Mouse (Mus musculus) liver, adult 2 months (tissue): Measurements from ENCODE around the gene Tubgcp2. TPM values are rescaled to one million over a fixed set of nuclear protein-coding genes. Genes with fewer than 3 reads are reported as not detected.
A peak's percentile ranks its signal among the peaks of the same experiment; 100 is the strongest.

Experiments used
- DNase-seq: peaks from one replicate; pipeline ENCODE4 v3.0.0-alpha.2; 2011; ENCODE audit warnings: low read depth, low spot score; ENCODE audit errors: extremely low read depth
- H3K27ac ChIP-seq: fragments of 200-500 bp; replicated peaks from 2 replicates; pipeline ENCODE4 v1.5.1; 2012; ENCODE audit warnings: low read depth, mild to moderate bottlenecking, control low read depth, inconsistent platforms, low read length; ENCODE audit not compliant: insufficient read depth
- H3K27me3 ChIP-seq: fragments of 200-500 bp; 2 replicates; pipeline ENCODE4 v1.6.1; 2012; ENCODE audit warnings: mild to moderate bottlenecking, moderate library complexity, low read length, inconsistent platforms; ENCODE audit not compliant: control insufficient read depth, insufficient read depth
- H3K36me3 ChIP-seq: fragments of 200-500 bp; 2 replicates; pipeline ENCODE4 v1.6.1; 2012; ENCODE audit warnings: low read length, inconsistent platforms; ENCODE audit not compliant: control insufficient read depth, insufficient read depth
- H3K4me1 ChIP-seq: fragments of 200-500 bp; 2 replicates; pipeline ENCODE4 v1.6.1; 2011; ENCODE audit warnings: low read length; ENCODE audit not compliant: control insufficient read depth, insufficient read depth
- H3K4me3 ChIP-seq: fragments of 200-500 bp; 2 replicates; pipeline ENCODE4 v1.5.1; 2011; ENCODE audit warnings: low read depth, mild to moderate bottlenecking, control low read depth, low read length, moderate library complexity; ENCODE audit not compliant: insufficient read depth
- H3K79me2 ChIP-seq: fragments of 200-500 bp; 2 replicates; pipeline ENCODE4 v1.6.1; 2012; ENCODE audit warnings: inconsistent platforms, mild to moderate bottlenecking, low read length, moderate library complexity; ENCODE audit not compliant: control insufficient read depth, insufficient read depth
- H3K9ac ChIP-seq: fragments of 200-500 bp; 2 replicates; pipeline ENCODE4 v1.6.1; 2012; ENCODE audit warnings: low read depth, mild to moderate bottlenecking, control low read depth, inconsistent platforms, low read length
- CTCF ChIP-seq: fragments of 200-500 bp; IDR thresholded peaks from 2 replicates; pipeline ENCODE4 v1.5.1; 2011; ENCODE audit warnings: low read depth, low read length, control low read depth
- POLR2A ChIP-seq: fragments of 200-500 bp; IDR thresholded peaks from 2 replicates; pipeline ENCODE4 v1.6.1; 2011; ENCODE audit warnings: low read length, control low read depth; ENCODE audit not compliant: insufficient read depth; ENCODE audit errors: extremely low read depth
- WGBS: fragments of 180-500 bp; shearing (Covaris S2); methylation state at CpG from one replicate; pipeline ENCODE4 v1.1.7; 2018; 5-methylcytosine and 5-hydroxymethylcytosine counted together
- polyA plus RNA-seq: library from polyadenylated mRNA; depleted of rRNA; stranded (reverse); fragments of >200 nt; gene quantifications from 2 replicates; pipeline ENCODE4 v1.2.3, GENCODE M21; 2012
- total RNA-seq: library from RNA; depleted of rRNA; stranded (reverse); fragments of >200 nt; gene quantifications from 2 replicates; pipeline ENCODE4 v1.2.3, GENCODE M21; 2014

The Tubgcp2 gene
- total and polyA plus RNA-seq, 2 experiments: 11.8 to 12.4 TPM

DNA sequence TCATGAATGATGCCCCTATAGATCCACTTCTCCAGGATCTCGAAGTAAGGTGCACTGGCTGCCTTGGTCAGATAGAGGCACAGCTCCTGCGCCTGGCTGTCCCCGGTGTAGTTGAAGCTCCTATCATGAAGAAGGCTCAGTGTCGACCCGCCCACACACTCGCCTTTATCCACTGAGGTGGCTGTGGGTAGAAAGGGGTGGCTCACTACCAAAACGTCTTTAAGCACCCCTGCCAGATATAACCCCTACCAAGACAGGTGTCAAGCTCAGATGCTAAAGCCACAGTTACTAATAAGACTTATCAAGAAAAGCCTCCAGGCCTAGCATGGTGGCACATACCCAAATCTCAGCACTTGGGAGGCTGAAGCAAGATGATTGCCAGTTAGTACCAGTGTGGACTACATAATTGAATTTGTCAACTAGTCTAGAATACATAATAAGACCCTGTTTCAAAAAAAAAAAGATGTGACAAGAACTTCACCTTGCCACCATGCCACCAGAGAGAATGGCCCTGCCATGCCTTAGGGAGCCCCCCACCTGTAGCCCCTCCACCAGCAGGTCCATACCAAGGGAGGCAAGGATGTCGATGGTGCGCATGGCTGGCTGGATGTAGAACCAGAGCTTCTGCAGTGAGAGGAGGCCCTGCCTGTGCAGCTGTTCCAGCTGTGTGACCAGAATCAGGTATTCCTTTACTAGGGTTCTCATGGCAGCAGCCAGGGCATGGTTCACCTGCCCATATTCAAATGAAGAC, 29.4 kb downstream of the Tubgcp2 start:
- no peaks in the 10 kb centered on the region for H3K4me1 ChIP-seq
- no peak overlapping the region for H3K27ac ChIP-seq
- no peak overlapping the region for H3K9ac ChIP-seq
- no peaks in the 10 kb centered on the region for H3K27me3 ChIP-seq
- no peak overlapping the region for H3K4me3 ChIP-seq
- no peak for TF ChIP-seq CTCF
- TF ChIP-seq POLR2A: no peak
- peaks cover 3% of the 10 kb centered on the region; the same call in 1 of the 2 replicates for H3K36me3 ChIP-seq
- no peaks in the 10 kb centered on the region for H3K79me2 ChIP-seq
- 97% methylated on average over 9 of the region's 9 CpGs for WGBS
- DNase-seq: no peak

DNA sequence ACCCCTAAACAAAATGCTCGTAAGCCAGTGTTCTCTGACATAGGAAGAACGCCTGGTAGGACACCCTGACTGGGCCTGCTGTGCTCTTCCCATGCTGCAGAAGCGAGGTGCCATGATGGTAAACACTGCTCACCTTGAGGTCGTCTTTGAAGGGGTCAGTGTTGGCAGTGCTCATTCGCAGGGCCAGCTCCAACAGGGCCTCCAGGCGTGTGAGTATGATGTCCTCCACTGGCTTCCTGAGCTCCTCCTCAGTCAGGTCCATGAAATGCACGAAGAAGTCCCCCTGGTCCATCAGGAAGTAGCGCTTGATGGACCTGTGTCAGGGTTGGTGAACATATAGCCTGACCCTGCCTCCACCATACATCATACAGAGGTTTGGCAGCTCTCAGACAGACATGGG, 31.8 kb downstream of the Tubgcp2 start:
- H3K9ac ChIP-seq: no peak overlapping the region
- H3K36me3 ChIP-seq: peaks cover 8% of the 10 kb centered on the region; the same call in 1 of the 2 replicates
- DNase-seq: no peak
- H3K27ac ChIP-seq: no peak overlapping the region
- no peak for TF ChIP-seq CTCF
- TF ChIP-seq POLR2A: no peak
- H3K4me1 ChIP-seq: peaks cover 2% of the 10 kb centered on the region; the same call in 1 of the 2 replicates
- 95% methylated on average over 8 of the region's 8 CpGs for WGBS
- no peak overlapping the region for H3K4me3 ChIP-seq
- no peaks in the 10 kb centered on the region for H3K79me2 ChIP-seq
- H3K27me3 ChIP-seq: no peaks in the 10 kb centered on the region

DNA sequence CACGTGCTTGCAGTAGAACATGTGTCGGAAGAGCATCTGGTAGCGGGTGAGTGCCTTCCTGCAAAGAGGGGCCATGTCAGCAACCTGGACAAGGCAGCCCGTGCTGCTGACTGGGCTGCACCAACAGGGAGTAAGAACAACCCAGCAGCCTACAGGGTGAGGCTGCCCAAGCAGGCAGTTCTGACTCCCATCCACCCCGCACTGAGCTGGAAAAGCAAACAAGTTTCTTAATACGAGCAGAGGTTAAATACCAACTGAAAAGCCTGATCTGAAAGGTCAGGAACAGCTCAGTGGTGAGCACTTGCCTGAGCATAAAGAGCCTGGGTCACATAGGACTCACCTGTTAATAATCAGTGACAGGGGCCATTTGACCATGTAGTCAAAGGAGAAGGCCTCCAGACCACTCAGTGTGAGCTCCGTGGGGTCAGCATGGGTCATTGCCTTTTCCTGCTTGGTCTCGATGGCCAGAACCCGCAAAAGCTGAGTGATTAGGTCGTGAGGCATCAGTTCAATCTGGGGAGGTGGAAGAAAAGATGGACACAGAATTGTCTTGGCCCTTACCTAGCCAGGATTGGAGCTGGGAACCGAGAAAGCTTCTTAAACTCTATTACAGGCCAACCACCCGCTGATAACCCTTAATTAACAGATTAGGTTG, 35.3 kb downstream of the Tubgcp2 start:
- peak; percentile 75 for DNase-seq
- Histone ChIP-seq H3K27me3 (no peaks in the 10 kb centered on the region), H3K36me3 (peaks cover 18% of the 10 kb centered on the region; the same call in 1 of the 2 replicates), H3K27ac (no peak overlapping the region), H3K4me1 (peaks cover 2% of the 10 kb centered on the region; the same call in 1 of the 2 replicates), H3K4me3 (no peak overlapping the region), H3K9ac (no peak overlapping the region), H3K79me2 (no peaks in the 10 kb centered on the region)
- WGBS: 48% methylated on average over 12 of the region's 12 CpGs
- TF ChIP-seq POLR2A (no peak), CTCF (no peak)

DNA sequence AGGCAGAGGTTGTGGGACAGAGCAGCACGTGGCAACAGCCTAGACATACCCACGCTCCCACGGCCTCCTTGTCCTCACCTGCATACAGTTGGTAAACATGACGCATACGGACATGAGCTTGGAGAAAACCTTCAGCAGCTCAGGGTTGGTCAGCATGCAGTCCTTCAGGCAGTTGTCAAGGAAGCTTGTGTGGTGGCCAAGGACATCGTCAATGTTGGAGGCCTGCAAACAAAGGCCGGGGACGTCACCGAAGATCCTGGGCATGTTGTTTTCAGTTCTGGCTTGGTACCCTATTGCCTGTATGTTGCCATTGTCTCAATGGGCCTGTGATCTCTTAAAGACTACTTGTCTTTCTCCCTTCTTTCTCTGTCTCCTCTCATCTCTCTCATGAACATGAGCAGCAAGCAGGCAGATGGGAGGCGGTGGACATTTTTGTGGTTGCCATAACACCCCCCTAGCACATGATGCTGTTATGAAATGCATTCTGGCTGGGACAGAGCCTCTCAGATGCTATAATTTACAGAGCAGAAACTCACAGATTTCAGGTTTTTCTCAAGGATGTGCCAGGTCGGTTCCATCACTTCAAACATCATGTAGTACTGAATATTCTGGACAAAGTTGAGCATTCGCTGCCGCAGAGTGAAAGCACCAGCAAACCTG, 37.6 kb downstream of the Tubgcp2 start:
- H3K79me2 ChIP-seq: no peaks in the 10 kb centered on the region
- H3K4me3 ChIP-seq: no peak overlapping the region
- no peaks in the 10 kb centered on the region for H3K27me3 ChIP-seq
- TF ChIP-seq POLR2A (no peak), CTCF (no peak)
- peaks cover 18% of the 10 kb centered on the region; the same call in 1 of the 2 replicates for H3K36me3 ChIP-seq
- 94% methylated on average over 13 of the region's 13 CpGs for WGBS
- H3K27ac ChIP-seq: no peak overlapping the region
- no peak for DNase-seq
- H3K4me1 ChIP-seq: peaks cover 2% of the 10 kb centered on the region; the same call in 1 of the 2 replicates
- H3K9ac ChIP-seq: no peak overlapping the region

DNA sequence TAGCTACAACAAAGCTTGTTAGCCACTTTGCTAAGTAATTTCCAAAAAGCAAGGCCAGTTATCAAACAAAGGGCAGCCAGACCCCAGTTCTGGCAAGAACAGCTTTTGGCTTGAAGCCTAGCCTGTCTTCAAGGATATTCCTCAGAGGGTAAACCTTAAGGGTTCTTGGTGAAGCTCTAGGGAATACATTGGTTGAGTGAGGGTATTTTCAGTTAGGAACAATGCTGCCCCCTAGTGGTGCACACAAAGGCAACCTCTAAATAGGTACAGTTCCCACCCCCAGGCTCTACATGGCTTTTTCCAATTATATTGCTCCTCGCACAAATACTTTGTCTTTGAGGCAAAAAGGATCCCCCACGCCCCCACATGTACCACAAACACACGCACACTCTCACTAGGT, 41.8 kb downstream of the Tubgcp2 start:
- Histone ChIP-seq H3K9ac (no peak overlapping the region), H3K4me3 (no peak overlapping the region), H3K36me3 (peaks cover 13% of the 10 kb centered on the region; the same call in 1 of the 2 replicates), H3K27me3 (no peaks in the 10 kb centered on the region), H3K79me2 (no peaks in the 10 kb centered on the region), H3K4me1 (no peaks in the 10 kb centered on the region), H3K27ac (no peak overlapping the region)
- TF ChIP-seq POLR2A (no peak), CTCF (peak; percentile 75)
- peak; percentile 60 for DNase-seq
- 25% methylated on average over 3 of the region's 3 CpGs for WGBS
